Mouse (Mus musculus) brain, embryonic 14.5 days (tissue): ENCODE data around the gene Snrpd3. TPM values are rescaled to one million over a fixed set of nuclear protein-coding genes. Genes with fewer than 3 reads are reported as not detected.
"Not testable (repeated sequence)": the region's sequence is repeated elsewhere in the genome, so short reads cannot be mapped to it uniquely, and the experiment has no call there.

Source experiments
- DNase-seq: peaks from one replicate; pipeline ENCODE4 v3.0.0-alpha.2; 2011; ENCODE audit warnings: low read depth
- CTCF ChIP-seq: fragments of 200-500 bp; IDR thresholded peaks from 2 replicates; pipeline ENCODE4 v1.5.1; 2012; ENCODE audit warnings: inconsistent platforms, mild to moderate bottlenecking, moderate library complexity, borderline replicate concordance; ENCODE audit not compliant: insufficient read depth, insufficient read length; ENCODE audit errors: extremely low read depth
- POLR2A ChIP-seq: fragments of 200-500 bp; IDR thresholded peaks from 2 replicates; pipeline ENCODE4 v1.6.1; 2012; ENCODE audit warnings: mild to moderate bottlenecking, inconsistent platforms, borderline replicate concordance; ENCODE audit not compliant: poor library complexity, insufficient read depth, insufficient read length, severe bottlenecking; ENCODE audit errors: extremely low read depth
- polyA plus RNA-seq: library from polyadenylated mRNA; depleted of rRNA; stranded (reverse); fragments of >200 nt; gene quantifications from 2 replicates; pipeline ENCODE4 v1.2.3, GENCODE M21; 2012

Gene Snrpd3
- polyA plus RNA-seq, 1 experiment: 60.3 TPM

GRCm38 (mm10) chr10:75503692-75504091 is 13.7 kb upstream of the Snrpd3 start:
- no peak for DNase-seq
- no peak for TF ChIP-seq POLR2A

GRCm38 (mm10) chr10:75504234-75505129 is 12.9 kb upstream of the Snrpd3 start:
- TF ChIP-seq POLR2A: no peak
- TF ChIP-seq CTCF: no peak

GRCm38 (mm10) chr10:75505130-75505495 is 12.2 kb upstream of the Snrpd3 start:
- TF ChIP-seq POLR2A: no peak
- no peak for TF ChIP-seq CTCF
- no peak for DNase-seq

More at GRCm38 (mm10) chr10:75504234-75505129, 12.9 kb upstream of the Snrpd3 start:
- DNase-seq: no peak

GRCm38 (mm10) chr10:75505928-75506327 is 11.4 kb upstream of the Snrpd3 start:
- not testable (repeated sequence) for DNase-seq

GRCm38 (mm10) chr10:75510446-75510845 is 6.9 kb upstream of the Snrpd3 start:
- DNase-seq: no peak
- no peak for TF ChIP-seq POLR2A
- no peak for TF ChIP-seq CTCF

- no peak for DNase-seq
- TF ChIP-seq CTCF: no peak
- no peak for TF ChIP-seq POLR2A
Measured at GRCm38 (mm10) chr10:75511060-75511459, 6.3 kb upstream of the Snrpd3 start.

GRCm38 (mm10) chr10:75511897-75512296 is 5.5 kb upstream of the Snrpd3 start:
- TF ChIP-seq CTCF: no peak
- no peak for TF ChIP-seq POLR2A
- no peak for DNase-seq

- no peak for DNase-seq
- TF ChIP-seq CTCF: no peak
- no peak for TF ChIP-seq POLR2A
Measured at GRCm38 (mm10) chr10:75512796-75513195, 4.6 kb upstream of the Snrpd3 start.

- TF ChIP-seq CTCF: no peak
- TF ChIP-seq POLR2A: no peak
- DNase-seq: no peak
Measured at GRCm38 (mm10) chr10:75513306-75514067, 3.9 kb upstream of the Snrpd3 start.

GRCm38 (mm10) chr10:75514361-75514760 is 3.0 kb upstream of the Snrpd3 start:
- TF ChIP-seq CTCF (no peak), POLR2A (no peak)
- no peak for DNase-seq

GRCm38 (mm10) chr10:75515216-75516037 is 1.9 kb upstream of the Snrpd3 start:
- DNase-seq: no peak
- TF ChIP-seq POLR2A: no peak
- TF ChIP-seq CTCF: no peak
